Mouse (Mus musculus): ENCODE measurements at regions not wholly inside any gene's neighbourhood (a gene's known extent, or its start where the extent isn't known, plus 50 kb on each side); places are given as distances from the start of the nearest gene placed in this dataset.

DNA sequence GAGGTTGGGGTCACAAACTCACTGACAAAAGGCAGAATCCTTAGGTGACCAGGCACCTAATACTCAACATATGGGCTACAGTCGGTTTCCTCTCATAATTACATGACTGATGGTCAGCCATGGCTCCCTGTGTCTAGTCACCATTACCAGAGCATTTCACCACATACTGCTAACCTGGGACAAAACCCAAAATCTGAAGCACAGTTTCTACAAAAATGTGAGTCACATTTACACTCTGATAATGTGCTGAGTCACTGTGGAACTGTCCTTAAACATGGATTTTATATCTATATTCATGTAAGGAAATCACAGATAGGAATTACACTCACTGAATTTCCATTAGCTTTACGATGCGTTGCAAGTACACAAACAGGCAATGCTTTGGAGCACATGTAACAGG, 267.1 kb downstream of the Gm11361 start:
- Histone ChIP-seq H3K79me2 (ENCODE audit: control insufficient read depth, insufficient read depth, low read length, poor library complexity) (no peaks in the 10 kb centered on the region), H3K9ac (ENCODE audit: control insufficient read depth, low read depth, low read length, poor library complexity, severe bottlenecking) (no peak overlapping the region), H3K36me3 (ENCODE audit: control insufficient read depth in 1 of 2, insufficient read depth in 2 of 2, low read length in 2 of 2) (no peaks in the 10 kb centered on the region), H3K27me3 (ENCODE audit: control insufficient read depth in 1 of 2, insufficient read depth in 2 of 2, low read length in 2 of 2) (no peaks in the 10 kb centered on the region), H3K9me3 (replicated peaks; ENCODE audit: insufficient read depth, low read length) (no peaks in the 10 kb centered on the region), H3K4me1 (ENCODE audit: control insufficient read depth in 1 of 2, insufficient read depth in 2 of 2, low read length in 2 of 2) (no peaks in the 10 kb centered on the region), H3K27ac (ENCODE audit: control insufficient read depth, low read depth, low read length) (no peak overlapping the region), H3K4me3 (ENCODE audit: control insufficient read depth in 1 of 2, insufficient read depth in 1 of 2, low read depth in 2 of 2, low read length in 2 of 2) (no peak overlapping the region)
- no peak for DNase-seq (ENCODE audit: low read depth, low spot score)
- TF ChIP-seq GABPA (IDR thresholded peaks at IDR 0.05; ENCODE audit: low read depth, low read length) (no peak), NELFE (IDR thresholded peaks at IDR 0.05; ENCODE audit: low read depth, low read length) (no peak), MYB (IDR thresholded peaks at IDR 0.05; ENCODE audit: low read depth, low read length) (no peak), USF1 (IDR thresholded peaks at IDR 0.05; ENCODE audit: low read depth, low read length) (no peak), UBTF (IDR thresholded peaks at IDR 0.05; ENCODE audit: borderline replicate concordance, insufficient read depth, low read depth, low read length) (no peak), CTCF (IDR thresholded peaks at IDR 0.05 in 2 of 3, conservative IDR thresholded peaks at IDR 0.05 in 1 of 3; ENCODE audit: control insufficient read depth in 1 of 3, insufficient read depth in 1 of 3, low read depth in 2 of 3, low read length in 3 of 3, poor library complexity in 1 of 3, severe bottlenecking in 1 of 3) (no peak), POLR2A (IDR thresholded peaks at IDR 0.05; ENCODE audit: control insufficient read depth in 1 of 2, insufficient read depth in 1 of 2, low read depth in 1 of 2, low read length in 2 of 2, poor library complexity in 1 of 2) (no peak), JUND (IDR thresholded peaks at IDR 0.05; ENCODE audit: low read depth, low read length) (no peak), TCF12 (IDR thresholded peaks at IDR 0.05; ENCODE audit: low read depth, low read length) (no peak), KAT2A (conservative IDR thresholded peaks at IDR 0.05; ENCODE audit: low read depth, low read length) (no peak), SMC3 (IDR thresholded peaks at IDR 0.05; ENCODE audit: low read depth, low read length) (no peak), SIN3A (IDR thresholded peaks at IDR 0.05; ENCODE audit: low read length) (no peak)

GRCm38 (mm10) chr13:28520127-28520482, 262.8 kb downstream of the Gm11361 start:
- no peaks in the 10 kb centered on the region for H3K79me2 ChIP-seq (ENCODE audit: control insufficient read depth, insufficient read depth, low read length, poor library complexity)
- no peaks in the 10 kb centered on the region for H3K36me3 ChIP-seq (ENCODE audit: control insufficient read depth in 1 of 2, insufficient read depth in 2 of 2, low read length in 2 of 2)
- TF ChIP-seq MAZ (IDR thresholded peaks at IDR 0.05; ENCODE audit: low read depth, low read length): no peak
- TF ChIP-seq USF2 (IDR thresholded peaks at IDR 0.05; ENCODE audit: borderline replicate concordance in 1 of 2, insufficient read depth in 1 of 2, low read depth in 1 of 2, low read length in 2 of 2): no peak
- no peak for TF ChIP-seq E2F4 (IDR thresholded peaks at IDR 0.05; ENCODE audit: borderline replicate concordance, low read depth, low read length)
- TF ChIP-seq ZMIZ1 (IDR thresholded peaks at IDR 0.05; ENCODE audit: low read depth, low read length): no peak
- TF ChIP-seq GATA1 (IDR thresholded peaks at IDR 0.05; ENCODE audit: low read depth, low read length): no peak
- TF ChIP-seq SMC3 (IDR thresholded peaks at IDR 0.05; ENCODE audit: low read depth, low read length): no peak
- H3K27ac ChIP-seq (ENCODE audit: control insufficient read depth, low read depth, low read length): no peak overlapping the region
- H3K4me1 ChIP-seq (ENCODE audit: control insufficient read depth in 1 of 2, insufficient read depth in 2 of 2, low read length in 2 of 2): no peaks in the 10 kb centered on the region
- no peak overlapping the region for H3K9ac ChIP-seq (ENCODE audit: control insufficient read depth, low read depth, low read length, poor library complexity, severe bottlenecking)
- no peak for DNase-seq (ENCODE audit: low read depth, low spot score)
- H3K4me3 ChIP-seq (ENCODE audit: control insufficient read depth in 1 of 2, insufficient read depth in 1 of 2, low read depth in 2 of 2, low read length in 2 of 2): no peak overlapping the region
- no peaks in the 10 kb centered on the region for H3K9me3 ChIP-seq (replicated peaks; ENCODE audit: insufficient read depth, low read length)
- no peaks in the 10 kb centered on the region for H3K27me3 ChIP-seq (ENCODE audit: control insufficient read depth in 1 of 2, insufficient read depth in 2 of 2, low read length in 2 of 2)

All from MEL (cell line).